Mouse (Mus musculus) embryonic facial prominence, embryonic 13.5 days (tissue): ENCODE measurements around the gene Ccdc189. TPM values are rescaled to one million over a fixed set of nuclear protein-coding genes. Genes with fewer than 3 reads are reported as not detected.

Source experiments
- ATAC-seq: fragments of 200-750 bp; cut with Nextera tagmentation; 2 replicates; pipeline ENCODE4 v1.8.0; 2017; ENCODE audit warnings: low read depth; ENCODE audit not compliant: insufficient number of reproducible peaks, insufficient read depth, low FRiP score, low TSS enrichment
- H3K27ac ChIP-seq: fragments of 300-500 bp; sonication (generic); 2 replicates; pipeline ENCODE4 v1.5.1; 2015; ENCODE audit warnings: moderate library complexity, mild to moderate bottlenecking, inconsistent platforms
- H3K27me3 ChIP-seq: fragments of 300-500 bp; sonication (generic); 2 replicates; pipeline ENCODE4 v1.6.1; 2015; ENCODE audit warnings: mild to moderate bottlenecking, inconsistent platforms
- H3K36me3 ChIP-seq: fragments of 300-500 bp; sonication (generic); 2 replicates; pipeline ENCODE4 v1.6.1; 2015; ENCODE audit warnings: mild to moderate bottlenecking, inconsistent platforms
- H3K4me1 ChIP-seq: fragments of 300-500 bp; sonication (generic); 2 replicates; pipeline ENCODE4 v1.6.1; 2015; ENCODE audit warnings: inconsistent platforms
- H3K4me2 ChIP-seq: fragments of 300-500 bp; sonication (generic); 2 replicates; pipeline ENCODE4 v1.6.1; 2015; ENCODE audit warnings: moderate library complexity, mild to moderate bottlenecking, inconsistent platforms
- H3K4me3 ChIP-seq: fragments of 300-500 bp; sonication (generic); 2 replicates; pipeline ENCODE4 v1.5.1; 2015; ENCODE audit warnings: mild to moderate bottlenecking, inconsistent platforms
- H3K9ac ChIP-seq: fragments of 300-500 bp; sonication (generic); 2 replicates; pipeline ENCODE4 v1.6.1; 2015; ENCODE audit warnings: mild to moderate bottlenecking, inconsistent platforms
- H3K9me3 ChIP-seq: fragments of 300-500 bp; sonication (generic); 2 replicates; pipeline ENCODE4 v1.6.1; 2016; ENCODE audit warnings: inconsistent platforms
- WGBS: fragments of 180-500 bp; shearing (Covaris S2); methylation state at CpG from one replicate; pipeline ENCODE4 v1.1.7; 2015; ENCODE audit warnings: mixed read lengths; 5-methylcytosine and 5-hydroxymethylcytosine counted together
- polyA plus RNA-seq: library from polyadenylated mRNA; unstranded; fragments of >200 nt; fragmentation: Nextera tagmentation; extraction: Ambion mirVana; gene quantifications from 2 replicates; pipeline ENCODE4 v1.2.1, GENCODE M21; 2015

Gene Ccdc189
- polyA plus RNA-seq, 1 experiment from 2014 or later, result 8.8 TPM

GRCm38 (mm10) chr7:127614511-127614890 lies 26.1 kb upstream of the Ccdc189 start:
- 0 out of 2 replicates have a peak, but pooled peaks have one; percentile 12 for ATAC-seq
- peak overlapping the region; percentile 85 for H3K27ac ChIP-seq
- WGBS, result 5% methylated on average over 41 of the region's 44 CpGs
- H3K9me3 ChIP-seq, result no peaks in the 10 kb centered on the region
- no peaks in the 10 kb centered on the region for H3K27me3 ChIP-seq
- peak overlapping the region; percentile 94 for H3K9ac ChIP-seq
- H3K4me2 ChIP-seq, result peak overlapping the region; percentile 86
- H3K4me1 ChIP-seq, result peaks cover 14% of the 10 kb centered on the region
- peak overlapping the region; percentile 100 for H3K4me3 ChIP-seq
- H3K36me3 ChIP-seq, result peaks cover 34% of the 10 kb centered on the region

DNA sequence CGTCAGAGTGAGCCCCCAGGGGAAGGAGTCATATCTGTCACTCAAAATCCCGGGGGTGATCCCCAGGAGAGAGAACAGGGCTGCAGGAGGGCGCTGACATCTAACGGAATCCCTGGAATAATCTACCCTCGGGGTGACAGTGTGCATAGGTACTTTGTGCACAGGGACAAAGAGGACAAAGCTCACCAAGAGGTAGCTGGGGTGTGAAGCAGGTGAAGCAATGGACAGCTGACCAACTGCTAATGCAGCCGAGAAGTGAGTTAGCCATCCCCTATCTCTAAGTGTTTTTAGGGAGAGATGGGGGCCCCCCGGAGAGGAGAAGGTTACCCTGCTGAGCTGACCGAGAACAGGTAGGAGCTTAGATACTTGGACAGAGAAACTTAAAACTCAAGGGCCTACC lies 25.7 kb upstream of the Ccdc189 start:
- peak overlapping the region; percentile 85 for H3K27ac ChIP-seq
- H3K4me2 ChIP-seq, result peak overlapping the region; percentile 86
- H3K4me1 ChIP-seq, result peaks cover 14% of the 10 kb centered on the region
- no peaks in the 10 kb centered on the region for H3K27me3 ChIP-seq
- no peak for ATAC-seq
- H3K36me3 ChIP-seq, result peaks cover 38% of the 10 kb centered on the region
- peak overlapping the region; percentile 100 for H3K4me3 ChIP-seq
- no peaks in the 10 kb centered on the region for H3K9me3 ChIP-seq
- peak overlapping the region; percentile 94 for H3K9ac ChIP-seq
- WGBS, result 16% methylated on average over 8 of the region's 8 CpGs

- H3K9me3 ChIP-seq, result no peaks in the 10 kb centered on the region
- no peak overlapping the region for H3K27ac ChIP-seq
- no peaks in the 10 kb centered on the region for H3K27me3 ChIP-seq
- H3K4me2 ChIP-seq, result peak overlapping the region; percentile 86
- peak overlapping the region; percentile 100 for H3K4me3 ChIP-seq
- 86% methylated on average over 8 of the region's 8 CpGs for WGBS
- H3K9ac ChIP-seq, result peak overlapping the region; percentile 94
- H3K4me1 ChIP-seq, result peaks cover 14% of the 10 kb centered on the region
- ATAC-seq, result no peak
- H3K36me3 ChIP-seq, result peaks cover 44% of the 10 kb centered on the region
These were observed 25.1 kb upstream of the Ccdc189 start for GRCm38 (mm10) chr7:127613501-127613900.

GRCm38 (mm10) chr7:127611561-127611960 lies 23.2 kb upstream of the Ccdc189 start:
- Histone ChIP-seq H3K27me3 (no peaks in the 10 kb centered on the region), H3K4me2 (no peak overlapping the region), H3K9me3 (no peaks in the 10 kb centered on the region), H3K4me1 (peaks cover 14% of the 10 kb centered on the region), H3K36me3 (peaks cover 63% of the 10 kb centered on the region), H3K4me3 (no peak overlapping the region), H3K9ac (no peak overlapping the region), H3K27ac (no peak overlapping the region)
- WGBS, result 96% methylated on average over 26 of the region's 26 CpGs
- no peak for ATAC-seq

- ATAC-seq, result no peak
- Histone ChIP-seq H3K36me3 (peaks cover 67% of the 10 kb centered on the region), H3K4me1 (peaks cover 9% of the 10 kb centered on the region), H3K27me3 (no peaks in the 10 kb centered on the region), H3K9me3 (no peaks in the 10 kb centered on the region), H3K27ac (no peak overlapping the region), H3K4me2 (no peak overlapping the region), H3K9ac (no peak overlapping the region), H3K4me3 (no peak overlapping the region)
- 97% methylated on average over 29 of the region's 29 CpGs for WGBS
These were observed 22.6 kb upstream of the Ccdc189 start for GRCm38 (mm10) chr7:127611011-127611410.

- no peaks in the 10 kb centered on the region for H3K4me1 ChIP-seq
- 88% methylated on average over 6 of the region's 6 CpGs for WGBS
- ATAC-seq, result no peak
These were observed 18.8 kb upstream of the Ccdc189 start for GRCm38 (mm10) chr7:127607150-127607549.

DNA sequence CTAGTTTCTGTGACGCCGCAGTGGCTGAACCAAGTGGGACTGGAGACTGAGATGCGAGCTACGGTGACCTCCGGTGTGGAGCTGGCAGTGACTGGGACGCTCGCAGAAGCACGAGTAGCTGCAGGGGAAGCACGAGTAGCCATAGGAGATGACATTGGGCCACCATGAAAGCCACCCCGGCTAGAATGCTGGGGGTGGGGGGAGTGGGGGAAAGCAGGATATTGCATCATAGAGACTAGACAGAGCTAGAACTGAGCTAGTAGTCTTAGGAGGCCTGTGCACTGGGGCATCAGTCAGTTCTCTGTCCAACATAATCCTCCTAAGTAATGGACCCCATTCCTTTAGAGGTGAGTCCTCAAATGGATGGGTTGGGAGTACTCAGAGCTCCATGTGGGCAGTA lies 15.9 kb upstream of the Ccdc189 start:
- 91% methylated on average over 10 of the region's 10 CpGs for WGBS
- no peak for ATAC-seq

More at GRCm38 (mm10) chr7:127607150-127607549, 18.8 kb upstream of the Ccdc189 start:
- Histone ChIP-seq H3K9me3 (no peaks in the 10 kb centered on the region), H3K27ac (no peak overlapping the region), H3K27me3 (no peaks in the 10 kb centered on the region), H3K4me3 (no peak overlapping the region), H3K36me3 (peaks cover 90% of the 10 kb centered on the region), H3K9ac (no peak overlapping the region), H3K4me2 (no peak overlapping the region)

DNA sequence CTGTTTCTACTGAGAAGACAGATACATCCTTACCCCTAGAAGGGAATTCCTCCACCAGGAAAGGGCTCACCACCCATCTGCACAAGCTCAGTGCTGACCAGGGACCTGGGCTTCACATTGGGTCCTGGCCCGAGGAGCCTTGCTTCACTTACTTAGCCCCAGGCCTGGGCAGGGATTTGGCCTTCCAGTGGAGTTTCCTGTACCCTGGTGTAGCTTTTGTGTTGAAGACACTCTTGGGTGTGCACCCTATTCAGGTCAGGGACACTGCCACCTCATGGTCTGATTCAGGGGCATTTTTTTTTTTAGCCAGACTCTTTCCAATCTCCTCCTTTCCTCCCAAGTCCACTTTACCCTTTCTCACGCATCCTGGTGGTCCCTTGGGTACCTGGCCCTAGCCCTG lies 14.5 kb upstream of the Ccdc189 start:
- Histone ChIP-seq H3K9me3 (no peaks in the 10 kb centered on the region), H3K9ac (no peak overlapping the region), H3K4me1 (no peaks in the 10 kb centered on the region), H3K4me3 (no peak overlapping the region), H3K27me3 (no peaks in the 10 kb centered on the region), H3K36me3 (peaks cover 89% of the 10 kb centered on the region), H3K27ac (no peak overlapping the region), H3K4me2 (no peak overlapping the region)
- ATAC-seq, result no peak
- 91% methylated on average over 2 of the region's 2 CpGs for WGBS

More for the DNA sequence above, 15.9 kb upstream of the Ccdc189 start:
- peaks cover 90% of the 10 kb centered on the region for H3K36me3 ChIP-seq
- H3K4me2 ChIP-seq, result no peak overlapping the region
- no peak overlapping the region for H3K4me3 ChIP-seq
- H3K9me3 ChIP-seq, result no peaks in the 10 kb centered on the region
- no peak overlapping the region for H3K9ac ChIP-seq
- no peaks in the 10 kb centered on the region for H3K27me3 ChIP-seq
- no peaks in the 10 kb centered on the region for H3K4me1 ChIP-seq
- no peak overlapping the region for H3K27ac ChIP-seq

DNA sequence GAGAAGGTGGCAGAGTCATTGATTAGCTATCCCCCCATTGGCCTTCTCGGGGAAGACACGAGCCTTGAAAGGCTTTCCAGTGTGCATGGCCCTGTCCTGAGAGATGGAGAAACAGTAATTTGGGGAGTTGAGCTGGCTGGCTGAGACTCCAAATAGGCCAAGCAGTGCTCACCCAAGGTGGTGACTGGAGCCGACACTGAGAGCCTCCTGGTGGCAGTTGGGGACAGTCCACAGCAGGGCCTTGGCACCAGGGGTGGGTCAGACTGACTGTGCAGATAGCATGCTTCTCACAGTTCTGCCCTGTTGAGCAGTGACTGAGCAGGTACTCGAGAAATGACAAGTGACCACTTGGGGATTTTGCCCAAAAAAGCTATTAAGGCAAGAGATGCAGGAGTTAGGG lies 13.3 kb upstream of the Ccdc189 start:
- no peak overlapping the region for H3K27ac ChIP-seq
- H3K9me3 ChIP-seq, result no peaks in the 10 kb centered on the region
- peaks cover 89% of the 10 kb centered on the region for H3K36me3 ChIP-seq
- no peak overlapping the region for H3K9ac ChIP-seq
- no peak overlapping the region for H3K4me2 ChIP-seq
- no peak for ATAC-seq
- 77% methylated on average over 4 of the region's 4 CpGs for WGBS
- H3K4me3 ChIP-seq, result no peak overlapping the region
- no peaks in the 10 kb centered on the region for H3K27me3 ChIP-seq
- H3K4me1 ChIP-seq, result no peaks in the 10 kb centered on the region

DNA sequence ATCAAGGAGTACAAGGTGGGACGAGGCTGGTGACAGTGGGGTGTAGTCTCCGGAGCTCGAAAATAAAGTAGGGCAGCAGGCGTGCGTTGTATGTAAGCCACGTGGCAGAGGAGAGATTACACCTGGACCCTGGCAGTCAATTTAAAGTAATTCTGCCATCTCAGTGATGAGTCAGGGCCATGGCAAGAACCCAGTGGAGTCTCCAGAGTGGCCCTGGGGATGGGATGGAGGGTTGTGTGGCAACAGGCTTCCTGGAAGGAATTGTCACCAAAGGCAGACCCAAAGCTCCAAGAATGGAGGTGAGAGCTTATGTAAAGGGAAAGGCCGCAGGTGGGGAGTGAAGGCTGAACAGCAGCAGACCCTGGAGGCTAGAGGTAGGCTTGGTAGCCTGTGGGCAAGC lies 12.2 kb upstream of the Ccdc189 start:
- Histone ChIP-seq H3K9me3 (no peaks in the 10 kb centered on the region), H3K9ac (no peak overlapping the region), H3K36me3 (peaks cover 93% of the 10 kb centered on the region), H3K27me3 (no peaks in the 10 kb centered on the region), H3K4me3 (no peak overlapping the region), H3K4me1 (no peaks in the 10 kb centered on the region), H3K27ac (no peak overlapping the region), H3K4me2 (no peak overlapping the region)
- ATAC-seq, result no peak
- 95% methylated on average over 7 of the region's 7 CpGs for WGBS

DNA sequence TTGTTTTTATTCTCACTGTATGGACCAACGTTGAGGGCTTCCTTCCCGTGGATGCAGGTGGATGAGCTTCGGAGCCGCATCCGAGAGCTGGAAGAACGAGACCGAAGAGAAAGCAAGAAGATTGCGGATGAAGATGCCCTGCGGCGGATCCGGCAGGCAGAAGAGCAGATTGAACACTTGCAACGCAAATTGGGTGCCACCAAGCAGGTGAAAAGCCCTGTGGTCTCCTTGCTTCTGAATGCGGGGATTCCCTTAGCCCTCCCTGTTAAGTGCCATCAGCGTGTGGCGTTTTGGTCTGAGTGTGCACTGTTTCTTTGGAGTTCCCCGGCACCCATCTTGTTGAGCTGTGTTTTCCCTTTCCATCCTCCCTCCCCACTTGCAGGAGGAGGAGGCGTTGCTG lies 8.4 kb upstream of the Ccdc189 start:
- H3K9me3 ChIP-seq, result no peaks in the 10 kb centered on the region
- H3K27me3 ChIP-seq, result no peaks in the 10 kb centered on the region
- H3K36me3 ChIP-seq, result peaks cover 99% of the 10 kb centered on the region
- no peak overlapping the region for H3K4me3 ChIP-seq
- no peak overlapping the region for H3K4me2 ChIP-seq
- WGBS, result 96% methylated on average over 17 of the region's 17 CpGs
- ATAC-seq, result no peak
- no peaks in the 10 kb centered on the region for H3K4me1 ChIP-seq
- H3K9ac ChIP-seq, result no peak overlapping the region
- no peak overlapping the region for H3K27ac ChIP-seq

- WGBS, result 90% methylated on average over 14 of the region's 14 CpGs
These were observed 4.2 kb upstream of the Ccdc189 start for GRCm38 (mm10) chr7:127592575-127592974.

GRCm38 (mm10) chr7:127591108-127591507 lies 2.7 kb upstream of the Ccdc189 start:
- no peak overlapping the region for H3K4me3 ChIP-seq
- no peaks in the 10 kb centered on the region for H3K9me3 ChIP-seq
- peaks cover 15% of the 10 kb centered on the region for H3K4me1 ChIP-seq
- no peak overlapping the region for H3K9ac ChIP-seq
- 93% methylated on average over 10 of the region's 10 CpGs for WGBS
- no peak overlapping the region for H3K27ac ChIP-seq
- peaks cover 67% of the 10 kb centered on the region for H3K36me3 ChIP-seq
- no peak for ATAC-seq
- H3K27me3 ChIP-seq, result no peaks in the 10 kb centered on the region
- no peak overlapping the region for H3K4me2 ChIP-seq

More at GRCm38 (mm10) chr7:127592575-127592974, 4.2 kb upstream of the Ccdc189 start:
- H3K4me3 ChIP-seq, result no peak overlapping the region
- H3K9me3 ChIP-seq, result no peaks in the 10 kb centered on the region
- peaks cover 82% of the 10 kb centered on the region for H3K36me3 ChIP-seq
- no peak overlapping the region for H3K27ac ChIP-seq
- no peaks in the 10 kb centered on the region for H3K27me3 ChIP-seq
- no peak overlapping the region for H3K4me2 ChIP-seq
- no peak overlapping the region for H3K9ac ChIP-seq
- no peak for ATAC-seq
- peaks cover 9% of the 10 kb centered on the region for H3K4me1 ChIP-seq
